Mouse (Mus musculus) gastrocnemius, adult 8-10 months (tissue): ENCODE results near the gene Vmn1r22. TPM values are rescaled to one million over a fixed set of nuclear protein-coding genes. Genes with fewer than 3 reads are reported as not detected.
"Not testable (repeated sequence)": the region's sequence is repeated elsewhere in the genome, so short reads cannot be mapped to it uniquely, and the experiment has no call there.

Source experiments
- DNase-seq, 2 experiments: peaks; one replicate each; pipeline ENCODE4 v3.0.0; 2022; ENCODE audit warnings: low spot score in 2 of 2
- total RNA-seq, 4 experiments: library from RNA; stranded (reverse); gene quantifications; 2 replicates each; pipeline ENCODE4 v1.2.4; 2022

The Vmn1r22 gene
- total RNA-seq = not detected

DNA sequence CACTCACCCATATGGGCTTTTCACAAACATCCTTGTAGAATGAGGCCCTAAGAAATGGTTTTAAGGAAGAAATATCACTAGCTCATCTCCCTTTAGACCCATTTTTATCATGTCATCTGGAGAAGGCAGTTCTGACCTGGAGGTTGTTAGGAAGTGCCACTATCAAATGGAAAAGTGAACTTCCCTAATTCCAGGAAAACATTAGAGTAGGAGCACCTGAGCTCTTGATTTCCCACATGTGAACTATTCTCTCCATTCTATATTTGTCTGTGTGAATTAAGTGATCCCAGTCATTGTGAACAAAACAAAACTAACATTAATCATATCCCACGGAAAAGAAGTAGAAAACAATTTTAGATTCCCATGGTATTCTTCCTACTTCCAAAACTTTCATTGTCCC, at the start of gene Vmn1r22:
Gene Vmn1r22 (minus strand): TSS at position 101 of the 400 bp plus-strand sequence.
- DNase-seq = no peak

- DNase-seq = no peak
Observed at GRCm38 (mm10) chr6:57926738-57927137, 18.9 kb upstream of the Vmn1r22 start, which contains the start of gene Vmn1r23. Gene Vmn1r23 (minus strand): TSS chr6:57926838.

DNA sequence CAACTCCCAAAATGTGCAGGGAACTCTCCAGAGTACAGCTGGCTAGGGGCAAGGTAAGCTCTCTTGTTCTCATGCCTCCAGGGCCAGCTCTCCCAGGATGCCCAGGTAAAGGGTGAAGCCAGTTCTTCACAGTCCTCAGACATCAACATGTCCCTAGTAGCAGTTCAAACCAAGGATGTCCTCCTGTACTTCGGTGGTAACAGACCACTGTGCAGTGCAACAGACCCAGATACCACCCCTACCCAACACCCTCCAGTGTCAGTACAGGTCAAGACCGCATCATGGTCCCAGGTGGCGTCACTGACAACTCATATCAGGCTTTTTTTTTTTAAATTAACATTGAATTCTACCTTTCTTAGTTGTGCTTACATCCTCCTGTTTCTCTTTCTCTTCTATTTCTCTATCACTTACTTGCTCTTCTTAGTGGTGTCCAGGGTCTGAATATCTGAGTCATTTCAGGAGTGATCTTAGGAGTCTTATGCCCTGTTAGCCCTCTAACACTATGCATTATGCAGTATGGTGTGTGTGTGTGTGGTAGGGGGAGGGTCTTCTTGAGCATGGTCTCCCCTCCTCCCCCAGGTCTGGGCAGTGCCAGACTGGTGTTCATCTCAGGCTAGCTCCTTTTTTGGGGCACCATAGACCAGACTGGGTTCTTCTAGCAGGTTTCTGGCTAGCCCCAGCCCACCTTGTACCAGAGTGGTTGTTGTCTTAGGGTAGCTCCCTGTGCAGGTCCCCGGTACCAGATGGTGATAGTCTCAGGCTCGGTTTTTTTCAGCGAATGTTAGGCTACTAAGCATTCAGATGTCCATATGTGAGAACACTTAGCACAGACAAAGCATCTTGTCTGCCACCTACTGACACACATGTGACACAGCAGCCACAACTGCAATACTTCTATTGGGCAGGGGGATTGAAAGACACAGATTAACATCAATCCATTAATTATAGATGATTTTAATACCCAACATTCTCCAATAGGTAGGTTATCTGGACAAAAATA, 48.5 kb downstream of the Vmn1r22 start:
- no peak for DNase-seq

DNA sequence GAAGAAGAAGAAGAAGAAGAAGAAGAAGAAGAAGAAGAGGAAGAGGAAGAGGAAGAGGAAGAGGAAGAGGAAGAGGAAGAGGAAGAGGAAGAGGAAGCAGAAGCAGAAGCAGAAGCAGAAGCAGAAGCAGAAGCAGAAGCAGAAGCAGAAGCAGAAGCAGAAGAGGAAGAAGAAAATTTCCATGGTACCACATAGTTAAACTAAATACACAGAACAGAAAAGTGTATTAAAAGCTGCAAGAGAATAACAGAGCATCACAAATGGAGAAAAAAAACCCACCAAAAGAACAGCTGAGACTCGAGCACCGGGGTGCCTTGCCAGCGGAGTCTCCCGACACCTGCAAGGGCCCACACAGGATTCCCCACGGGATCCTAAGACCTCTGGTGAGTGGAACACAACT, 56.7 kb downstream of the Vmn1r22 start:
- not testable (repeated sequence) for DNase-seq

DNA sequence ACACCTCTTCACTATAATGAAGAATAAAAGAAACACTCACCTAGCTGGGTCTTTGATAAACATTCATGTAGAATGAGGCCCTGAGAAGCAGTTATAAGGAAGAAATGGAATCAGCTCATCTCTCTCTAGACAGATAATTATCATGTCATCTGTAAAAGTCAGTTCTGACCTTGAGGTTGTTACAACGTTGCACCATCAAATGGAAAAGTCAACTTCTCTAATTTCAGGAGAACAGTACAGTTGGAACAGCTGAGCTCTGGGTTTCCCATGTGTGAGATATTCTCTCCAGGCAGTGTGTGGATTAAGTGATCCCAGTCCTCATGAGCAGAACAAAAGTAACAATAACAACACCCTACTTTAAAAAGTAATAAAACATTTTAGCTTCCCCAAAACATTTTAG, 57.5 kb downstream of the Vmn1r22 start, which contains the start of gene Vmn1r21:
Gene Vmn1r21 (minus strand): TSS at position 58 of the 400 bp plus-strand sequence.
- no peak for DNase-seq

Other genes starting within 250 kb of the Vmn1r22 start
- gene Pyurf, start 215.9 kb downstream of the Vmn1r22 start, total RNA-seq = 10 to 100 TPM; 10.2 to 11.1 (median 10.8) TPM
- gene Lancl2, start 205.5 kb downstream of the Vmn1r22 start, total RNA-seq = 10 to 100 TPM in 2 of 4 experiments, 1 to 10 TPM in 2; 9.4 to 10.5 (median 9.7) TPM
- 1 to 10 TPM; 2.9 to 4.7 (median 3.4) TPM for gene Vopp1, start 82.9 kb downstream of the Vmn1r22 start, total RNA-seq
- not detected for gene Vmn1r21, start 57.7 kb downstream of the Vmn1r22 start, total RNA-seq
- not detected for gene Vmn1r23, start 18.8 kb upstream of the Vmn1r22 start, total RNA-seq
- gene Vmn1r24, start 53.5 kb upstream of the Vmn1r22 start, total RNA-seq = not detected
- not detected for gene Vmn1r25, start 72.8 kb upstream of the Vmn1r22 start, total RNA-seq
- not detected for gene Vmn1r26, start 107.1 kb upstream of the Vmn1r22 start, total RNA-seq